ENCODE assay signal across 9 mouse cellular contexts in genomic region chr6:71467766-71468165, GRCm38 (mm10).
"Had no signal": no experiment of that assay in that cellular context is flagged by ENCODE, and none has a peak within 500 bp of the region (broad histone marks: within the 10 kb centered on the region; RNA-seq: fewer than 3 reads in every experiment).

No protein-coding gene starts in this region.

- ATAC-seq: lung, postnatal 0 days; midbrain, embryonic 13.5 days had no signal

- DNase-seq: kidney, postnatal 25 days; layer of hippocampus, adult 9-11 months; lung, adult 2 months; lung, postnatal 36 days; right cerebral cortex, postnatal 14 days; thymus, adult 2 months; thymus, postnatal 36 days had no signal
